8 mouse cellular contexts compared by ENCODE assay signal in the genomic region with DNA sequence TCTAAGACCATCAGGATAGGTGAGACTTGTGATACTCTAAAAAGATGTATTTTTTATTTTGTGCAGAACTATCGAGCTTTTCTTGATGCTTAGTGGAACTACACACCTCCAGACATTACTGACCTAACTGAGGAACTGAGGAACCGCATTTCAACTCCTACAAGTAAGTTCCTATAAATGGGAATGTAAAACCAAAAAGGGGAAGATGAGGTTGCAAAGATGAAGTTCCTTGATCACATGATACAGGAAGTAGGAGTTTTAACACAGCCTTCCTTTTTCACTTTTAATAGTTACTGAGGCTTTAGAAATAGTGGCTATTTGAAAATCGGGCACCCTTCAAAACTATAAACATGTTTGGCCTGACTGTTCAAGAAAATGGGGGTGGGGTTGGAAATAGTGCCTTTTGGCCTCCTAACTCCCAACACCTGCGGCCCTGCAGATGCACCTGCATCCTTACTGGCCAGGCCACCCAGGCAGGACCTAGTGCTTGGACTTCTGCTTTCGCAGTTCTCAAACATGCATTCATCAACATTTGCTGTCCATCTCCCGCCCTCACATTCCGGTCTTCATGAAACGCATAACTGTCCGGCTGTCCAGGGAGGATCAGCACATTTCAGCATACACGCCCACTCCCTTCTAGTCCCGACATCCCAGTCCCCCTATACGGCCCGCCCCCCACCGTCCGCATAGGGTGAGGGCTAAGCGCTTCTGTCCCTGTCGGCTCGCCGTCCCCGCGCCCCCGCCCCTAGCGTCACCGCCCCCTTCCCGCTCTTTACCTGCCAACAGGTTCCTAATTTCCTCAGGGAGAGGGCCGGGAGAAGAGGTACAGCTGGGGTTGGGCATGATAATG. TPM values are rescaled to one million over a fixed set of nuclear protein-coding genes. Genes with fewer than 3 reads are reported as not detected.
DNase-seq lines count a peak whose midpoint lies in the region; ATAC-seq and TF ChIP-seq lines count a peak whose summit lies in the region.

No protein-coding gene starts in this region.

- peak overlapping the region; percentile 63; the same call in 1 of the 2 replicates for H3K27ac ChIP-seq in lung, embryonic 14.5 days (ENCODE audit: low read depth)
- H3K27ac ChIP-seq in hindbrain, embryonic 13.5 days, result peak overlapping the region; percentile 60; the same call in 1 of the 2 replicates
- H3K27ac ChIP-seq in stomach, postnatal 0 days (replicated peaks), result no peak overlapping the region; the same call in 1 of the 2 replicates

- ATAC-seq in lung, embryonic 14.5 days (ENCODE audit: insufficient read depth), result peak; percentile 93
- ATAC-seq in hindbrain, embryonic 13.5 days (ENCODE audit: low FRiP score), result peak; percentile 88
- peak; percentile 74 for ATAC-seq in stomach, postnatal 0 days (ENCODE audit: low FRiP score, low TSS enrichment)

- H3K36me3 ChIP-seq in lung, embryonic 14.5 days (ENCODE audit: insufficient read depth), result no peaks in the 10 kb centered on the region
- no peaks in the 10 kb centered on the region for H3K36me3 ChIP-seq in hindbrain, embryonic 13.5 days
- no peaks in the 10 kb centered on the region for H3K36me3 ChIP-seq in stomach, postnatal 0 days (ENCODE audit: control insufficient read depth, insufficient read depth, low read length)

- TF ChIP-seq EP300 in stomach, postnatal 0 days (optimal IDR thresholded peaks at IDR 0.05), result no peak

- peak overlapping the region; percentile 69 for H3K4me3 ChIP-seq in lung, embryonic 14.5 days (ENCODE audit: low read depth, low read length)
- peak overlapping the region; percentile 63 for H3K4me3 ChIP-seq in hindbrain, embryonic 13.5 days
- H3K4me3 ChIP-seq in stomach, postnatal 0 days (ENCODE audit: low read depth, low read length), result peak overlapping the region; percentile 63

- no peaks in the 10 kb centered on the region for H3K9me3 ChIP-seq in lung, embryonic 14.5 days (ENCODE audit: low read depth, low read length)
- H3K9me3 ChIP-seq in hindbrain, embryonic 13.5 days, result no peaks in the 10 kb centered on the region
- H3K9me3 ChIP-seq in stomach, postnatal 0 days (ENCODE audit: control insufficient read depth, low read length), result no peaks in the 10 kb centered on the region

- H3K4me2 ChIP-seq in lung, embryonic 14.5 days, result peak overlapping the region; percentile 83
- H3K4me2 ChIP-seq in hindbrain, embryonic 13.5 days, result peak overlapping the region; percentile 76
- peak overlapping the region; percentile 76 for H3K4me2 ChIP-seq in stomach, postnatal 0 days (replicated peaks; ENCODE audit: low read depth)

- H3K9ac ChIP-seq in lung, embryonic 14.5 days, result peak overlapping the region; percentile 52
- H3K9ac ChIP-seq in hindbrain, embryonic 13.5 days, result peak overlapping the region; percentile 73
- H3K9ac ChIP-seq in stomach, postnatal 0 days (ENCODE audit: low read length), result peak overlapping the region; percentile 60

- H3K27me3 ChIP-seq in lung, embryonic 14.5 days (ENCODE audit: insufficient read depth, low read length), result peaks cover 18% of the 10 kb centered on the region; the same call in 1 of the 2 replicates
- H3K27me3 ChIP-seq in hindbrain, embryonic 13.5 days, result peaks cover 43% of the 10 kb centered on the region
- H3K27me3 ChIP-seq in stomach, postnatal 0 days (ENCODE audit: control insufficient read depth, insufficient read depth, low read length), result 0 out of 2 replicates have a peak, but pooled peaks cover 3% of the 10 kb centered on the region

- peaks cover 4% of the 10 kb centered on the region; the same call in 1 of the 2 replicates for H3K4me1 ChIP-seq in lung, embryonic 14.5 days (ENCODE audit: insufficient read depth)
- H3K4me1 ChIP-seq in hindbrain, embryonic 13.5 days (replicated peaks), result peaks cover 15% of the 10 kb centered on the region
- H3K4me1 ChIP-seq in stomach, postnatal 0 days (replicated peaks; ENCODE audit: control insufficient read depth, insufficient read depth), result no peaks in the 10 kb centered on the region

- TF ChIP-seq CTCF in lung, embryonic 14.5 days (IDR thresholded peaks at IDR 0.05; ENCODE audit: low read depth), result no peak
- TF ChIP-seq CTCF in stomach, postnatal 0 days (IDR thresholded peaks at IDR 0.05; ENCODE audit: low read depth), result no peak

- WGBS in lung, embryonic 14.5 days, result 5% methylated on average over 26 of the region's 26 CpGs
- WGBS in hindbrain, embryonic 13.5 days, result 9% methylated on average over 26 of the region's 26 CpGs
- WGBS in stomach, postnatal 0 days, result 5% methylated on average over 26 of the region's 26 CpGs

- peak; percentile 80 for DNase-seq in lung, embryonic 14.5 days
- DNase-seq in lung, postnatal 4 days, result no peak
- DNase-seq in c-Kit-positive CD71-negative TER-119-negative erythroid progenitor cells, embryonic 14.5 days (ENCODE audit: low read depth), result peak; percentile 45
- DNase-seq in lung, postnatal 36 days, result peak; percentile 36
- DNase-seq in stomach, postnatal 0 days (ENCODE audit: low spot score), result no peak
- no peak for DNase-seq in urinary bladder, postnatal 36 days (ENCODE audit: low spot score in 2 of 2)
- no peak for DNase-seq in frontal cortex, adult 2 months (ENCODE audit: extremely low spot score in 1 of 2, low spot score in 1 of 2)

RNA-seq across cellular contexts. Expression of a gene that starts 0.6 kb away (rescaled TPM):
- polyA plus RNA-seq in lung, embryonic 14.5 days (2014; fragmentation: Nextera tagmentation; extraction: Ambion mirVana), result 61.2 and 67.4 TPM in 2 replicates
- 28.6 and 35.6 TPM in 2 replicates for polyA plus RNA-seq in hindbrain, embryonic 13.5 days (2015; fragmentation: Nextera tagmentation; extraction: Ambion mirVana)
- polyA plus RNA-seq in stomach, postnatal 0 days (2015; fragmentation: Nextera tagmentation; extraction: Ambion mirVana), result 26.8 and 27.3 TPM in 2 replicates
- 8.8 and 12.8 TPM in 2 replicates for polyA plus RNA-seq in frontal cortex, adult 2 months (2012; rRNA removed)

Comparison
In these comparisons a context has a peak if more than half of its experiments do, and no peak if none do; other contexts are left out.
1. DNase-seq: peak in lung, embryonic 14.5 days (single experiment), c-Kit-positive CD71-negative TER-119-negative erythroid progenitor cells, embryonic 14.5 days (single experiment) and lung, postnatal 36 days (single experiment); none in lung, postnatal 4 days (0 of 2), stomach, postnatal 0 days (single experiment), urinary bladder, postnatal 36 days (0 of 2) and frontal cortex, adult 2 months (0 of 2).
2. Peak in every context shown above with its lines, with median percentiles within 50 percentile points of each other: ATAC-seq, H3K4me2 ChIP-seq, H3K4me3 ChIP-seq and H3K9ac ChIP-seq.